Mouse (Mus musculus): ENCODE data around the gene Krtap19-1.

GRCm38 (mm10) chr16:88884989-88885388 is 15.8 kb upstream of the Krtap19-1 start, which contains the start of gene Krtap19-4:
- TF ChIP-seq POLR2A (IDR thresholded peaks at IDR 0.05; ENCODE audit: insufficient read depth, low read depth, low read length) (no peak), CTCF (IDR thresholded peaks at IDR 0.05) (no peak), EP300 (IDR thresholded peaks at IDR 0.05; ENCODE audit: insufficient read depth, low read depth, low read length) (no peak)
